Mouse (Mus musculus) embryonic facial prominence, embryonic 11.5 days (tissue): ENCODE data around the gene Ddr1. TPM values are rescaled to one million over a fixed set of nuclear protein-coding genes. Genes with fewer than 3 reads are reported as not detected.

Source experiments
- ATAC-seq: fragments of 200-750 bp; cut with Nextera tagmentation; replicated peaks from 2 replicates; pipeline ENCODE4 v1.8.0; 2017; ENCODE audit warnings: low read depth; ENCODE audit not compliant: insufficient number of reproducible peaks, low FRiP score, low TSS enrichment
- DNase-seq: peaks from one replicate; pipeline ENCODE4 v3.0.0-alpha.2; 2015; ENCODE audit warnings: low spot score
- H3K27ac ChIP-seq: fragments of 300-500 bp; sonication (generic); replicated peaks from 2 replicates; pipeline ENCODE4 v1.5.1; 2014; ENCODE audit warnings: mild to moderate bottlenecking, low read depth, low read length, control low read depth
- H3K27me3 ChIP-seq: fragments of 300-500 bp; sonication (generic); 2 replicates; pipeline ENCODE4 v1.6.1; 2014; ENCODE audit warnings: mild to moderate bottlenecking, low read length, moderate library complexity, mixed read lengths; ENCODE audit not compliant: control insufficient read depth, insufficient read depth
- H3K36me3 ChIP-seq: fragments of 300-500 bp; sonication (generic); replicated peaks from 2 replicates; pipeline ENCODE4 v1.6.1; 2014; ENCODE audit warnings: low read depth, mild to moderate bottlenecking, low read length, moderate library complexity, mixed read lengths; ENCODE audit not compliant: control insufficient read depth, insufficient read depth
- H3K4me1 ChIP-seq: fragments of 300-500 bp; sonication (generic); 2 replicates; pipeline ENCODE4 v1.6.1; 2014; ENCODE audit warnings: low read length, mixed read lengths; ENCODE audit not compliant: control insufficient read depth, insufficient read depth
- H3K4me2 ChIP-seq: fragments of 300-500 bp; sonication (generic); 2 replicates; pipeline ENCODE4 v1.6.1; 2014; ENCODE audit warnings: low read depth, mild to moderate bottlenecking, control low read depth, low read length, moderate library complexity
- H3K4me3 ChIP-seq: fragments of 300-500 bp; sonication (generic); 2 replicates; pipeline ENCODE4 v1.5.1; 2014; ENCODE audit warnings: low read depth, low read length, control low read depth
- H3K9ac ChIP-seq: fragments of 300-500 bp; sonication (generic); replicated peaks from 2 replicates; pipeline ENCODE4 v1.6.1; 2014; ENCODE audit warnings: mild to moderate bottlenecking, control low read depth, low read length
- H3K9me3 ChIP-seq: fragments of 300-500 bp; sonication (generic); replicated peaks from 2 replicates; pipeline ENCODE4 v1.6.1; 2016; ENCODE audit warnings: mild to moderate bottlenecking, low read length, inconsistent platforms, mixed read lengths; ENCODE audit not compliant: control insufficient read depth
- WGBS: fragments of 180-500 bp; shearing (Covaris S2); extraction: QIAGEN DNeasy Blood & Tissue Kit; methylation state at CpG from one replicate; pipeline ENCODE4 v1.1.7; 2014; 5-methylcytosine and 5-hydroxymethylcytosine counted together
- polyA plus RNA-seq: library from polyadenylated mRNA; unstranded; fragments of >200 nt; fragmentation: Nextera tagmentation; extraction: Ambion mirVana; gene quantifications from 2 replicates; pipeline ENCODE4 v1.2.1, GENCODE M21; 2014

The Ddr1 gene
- polyA plus RNA-seq, 1 experiment from 2014 or later = 20.4 TPM

- Histone ChIP-seq H3K36me3 (no peaks in the 10 kb centered on the region), H3K27me3 (no peaks in the 10 kb centered on the region), H3K27ac (no peak overlapping the region), H3K9ac (no peak overlapping the region), H3K4me2 (no peak overlapping the region), H3K4me1 (peaks cover 4% of the 10 kb centered on the region; the same call in 1 of the 2 replicates), H3K9me3 (no peaks in the 10 kb centered on the region), H3K4me3 (no peak overlapping the region)
- DNase-seq = no peak
- WGBS = 86% methylated on average over 6 of the region's 6 CpGs
- no peak for ATAC-seq
Observed at GRCm38 (mm10) chr17:35717080-35717479, 12.7 kb upstream of the Ddr1 start.

GRCm38 (mm10) chr17:35716114-35716513 lies 11.7 kb upstream of the Ddr1 start:
- Histone ChIP-seq H3K9me3 (no peaks in the 10 kb centered on the region), H3K4me2 (no peak overlapping the region), H3K4me1 (peaks cover 4% of the 10 kb centered on the region; the same call in 1 of the 2 replicates), H3K4me3 (no peak overlapping the region), H3K27me3 (no peaks in the 10 kb centered on the region), H3K36me3 (no peaks in the 10 kb centered on the region), H3K9ac (no peak overlapping the region), H3K27ac (no peak overlapping the region)
- no peak for ATAC-seq
- no peak for DNase-seq
- 79% methylated on average over 3 of the region's 3 CpGs for WGBS

DNA sequence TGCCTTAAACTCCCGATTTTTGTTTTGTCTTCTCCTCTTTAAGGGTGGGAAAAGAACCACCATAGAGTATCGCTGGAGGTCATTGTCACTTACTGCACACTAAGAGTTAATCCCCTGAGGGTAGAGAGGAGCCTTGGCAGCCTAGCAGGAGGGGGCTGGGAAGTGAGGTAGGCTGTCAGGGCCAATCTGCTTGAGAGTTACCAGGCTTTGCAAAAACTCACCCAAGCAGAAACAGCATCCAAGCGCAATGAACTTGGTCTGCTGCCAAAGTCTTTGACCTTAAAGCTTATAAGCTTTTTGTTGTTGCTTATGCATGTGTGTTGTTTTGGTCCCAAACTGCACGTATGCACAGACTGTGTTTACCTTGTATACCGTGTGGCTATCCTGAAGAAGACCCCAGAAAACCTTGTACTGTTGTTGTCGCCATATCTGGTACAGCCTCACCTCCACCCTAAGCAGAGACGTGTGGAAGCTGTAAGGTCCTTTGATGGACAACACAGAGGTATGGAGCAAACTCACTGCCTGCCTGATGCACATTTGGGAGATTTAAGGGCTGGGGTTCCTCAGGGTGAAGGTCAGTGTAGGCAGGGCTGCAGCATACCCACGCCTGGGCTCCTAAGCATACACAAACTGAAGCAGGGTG lies 6.4 kb upstream of the Ddr1 start:
- WGBS = 46% methylated on average over 8 of the region's 8 CpGs
- peak; percentile 60 for DNase-seq
- no peak overlapping the region for H3K9ac ChIP-seq
- no peaks in the 10 kb centered on the region for H3K36me3 ChIP-seq
- ATAC-seq = peak; percentile 70; the same call in 1 of the 2 replicates
- H3K4me2 ChIP-seq = no peak overlapping the region
- H3K27me3 ChIP-seq = no peaks in the 10 kb centered on the region
- H3K4me3 ChIP-seq = no peak overlapping the region
- H3K27ac ChIP-seq = no peak overlapping the region
- no peaks in the 10 kb centered on the region for H3K9me3 ChIP-seq
- no peaks in the 10 kb centered on the region for H3K4me1 ChIP-seq

GRCm38 (mm10) chr17:35708611-35709010 lies 4.2 kb upstream of the Ddr1 start:
- DNase-seq = no peak
- no peaks in the 10 kb centered on the region for H3K9me3 ChIP-seq
- WGBS = 78% methylated on average over 2 of the region's 2 CpGs
- no peak overlapping the region for H3K9ac ChIP-seq
- no peak overlapping the region for H3K4me2 ChIP-seq
- H3K27ac ChIP-seq = no peak overlapping the region
- no peaks in the 10 kb centered on the region for H3K4me1 ChIP-seq
- ATAC-seq = no peak
- H3K27me3 ChIP-seq = peaks cover 2% of the 10 kb centered on the region; the same call in 1 of the 2 replicates
- no peak overlapping the region for H3K4me3 ChIP-seq
- H3K36me3 ChIP-seq = no peaks in the 10 kb centered on the region

DNA sequence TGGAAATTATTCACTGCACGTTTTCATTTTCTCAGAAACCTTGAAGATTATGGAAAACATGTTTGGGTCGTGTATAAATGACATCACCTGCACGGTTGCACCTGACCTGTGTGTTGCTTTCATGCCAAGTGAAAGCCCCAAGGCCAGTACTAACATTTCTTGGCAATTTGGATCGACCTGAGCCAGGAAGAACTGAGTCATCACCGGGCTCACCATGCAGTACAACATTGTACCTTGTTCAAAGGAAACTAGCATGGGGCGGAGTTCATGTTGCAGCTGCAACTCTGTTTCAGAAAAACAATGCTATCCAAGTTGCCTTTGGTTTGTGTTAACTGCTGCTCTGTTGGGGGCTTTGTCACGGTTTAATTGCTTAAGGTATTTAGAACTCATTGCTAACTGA lies 3.5 kb upstream of the Ddr1 start:
- DNase-seq (no peak), ATAC-seq (no peak)
- Histone ChIP-seq H3K9me3 (no peaks in the 10 kb centered on the region), H3K27ac (no peak overlapping the region), H3K4me3 (no peak overlapping the region), H3K4me1 (no peaks in the 10 kb centered on the region), H3K4me2 (no peak overlapping the region), H3K9ac (no peak overlapping the region), H3K36me3 (no peaks in the 10 kb centered on the region), H3K27me3 (peaks cover 3% of the 10 kb centered on the region; the same call in 1 of the 2 replicates)
- 68% methylated on average over 7 of the region's 7 CpGs for WGBS

GRCm38 (mm10) chr17:35705836-35706235 lies 1.4 kb upstream of the Ddr1 start:
- Histone ChIP-seq H3K4me1 (no peaks in the 10 kb centered on the region; the same call in 1 of the 2 replicates), H3K4me2 (no peak overlapping the region), H3K9ac (no peak overlapping the region), H3K4me3 (no peak overlapping the region), H3K36me3 (no peaks in the 10 kb centered on the region), H3K9me3 (no peaks in the 10 kb centered on the region), H3K27me3 (peaks cover 7% of the 10 kb centered on the region), H3K27ac (no peak overlapping the region)
- ATAC-seq (no peak), DNase-seq (peak; percentile 42)
- WGBS = 25% methylated on average over 4 of the region's 4 CpGs

- peak overlapping the region; percentile 38 for H3K4me3 ChIP-seq
- peaks cover 11% of the 10 kb centered on the region for H3K27me3 ChIP-seq
- H3K36me3 ChIP-seq = no peaks in the 10 kb centered on the region
- no peaks in the 10 kb centered on the region; the same call in 1 of the 2 replicates for H3K4me1 ChIP-seq
- DNase-seq (peak; percentile 77), ATAC-seq (peak; percentile 78)
- H3K9me3 ChIP-seq = no peaks in the 10 kb centered on the region
- H3K4me2 ChIP-seq = peak overlapping the region; percentile 53
- 3% methylated on average over 14 of the region's 14 CpGs for WGBS
- peak overlapping the region; percentile 69 for H3K9ac ChIP-seq
- peak overlapping the region; percentile 82 for H3K27ac ChIP-seq
Observed at GRCm38 (mm10) chr17:35703751-35704271, 610 bp downstream of the Ddr1 start.

- 10% methylated on average over 2 of the region's 2 CpGs for WGBS
- 0 out of 2 replicates have a peak overlapping the region, but pooled peaks have one; percentile 13 for H3K4me2 ChIP-seq
- DNase-seq (no peak), ATAC-seq (no peak)
- no peaks in the 10 kb centered on the region for H3K9me3 ChIP-seq
- H3K27me3 ChIP-seq = peaks cover 11% of the 10 kb centered on the region
- peak overlapping the region; percentile 18 for H3K4me3 ChIP-seq
- H3K4me1 ChIP-seq = no peaks in the 10 kb centered on the region; the same call in 1 of the 2 replicates
- no peaks in the 10 kb centered on the region for H3K36me3 ChIP-seq
- H3K27ac ChIP-seq = peak overlapping the region; percentile 56; the same call in 1 of the 2 replicates
- H3K9ac ChIP-seq = peak overlapping the region; percentile 33; the same call in 1 of the 2 replicates
Observed at GRCm38 (mm10) chr17:35703065-35703464, 1.4 kb downstream of the Ddr1 start.
